Mouse (Mus musculus) embryo, embryonic 11.5 days (tissue): Measurements from ENCODE around the gene Sys1.

ENCODE experiments used
- DNase-seq: peaks from one replicate; pipeline ENCODE4 v3.0.0-alpha.2; 2012; ENCODE audit warnings: low read depth, low spot score

The Sys1 gene

DNA sequence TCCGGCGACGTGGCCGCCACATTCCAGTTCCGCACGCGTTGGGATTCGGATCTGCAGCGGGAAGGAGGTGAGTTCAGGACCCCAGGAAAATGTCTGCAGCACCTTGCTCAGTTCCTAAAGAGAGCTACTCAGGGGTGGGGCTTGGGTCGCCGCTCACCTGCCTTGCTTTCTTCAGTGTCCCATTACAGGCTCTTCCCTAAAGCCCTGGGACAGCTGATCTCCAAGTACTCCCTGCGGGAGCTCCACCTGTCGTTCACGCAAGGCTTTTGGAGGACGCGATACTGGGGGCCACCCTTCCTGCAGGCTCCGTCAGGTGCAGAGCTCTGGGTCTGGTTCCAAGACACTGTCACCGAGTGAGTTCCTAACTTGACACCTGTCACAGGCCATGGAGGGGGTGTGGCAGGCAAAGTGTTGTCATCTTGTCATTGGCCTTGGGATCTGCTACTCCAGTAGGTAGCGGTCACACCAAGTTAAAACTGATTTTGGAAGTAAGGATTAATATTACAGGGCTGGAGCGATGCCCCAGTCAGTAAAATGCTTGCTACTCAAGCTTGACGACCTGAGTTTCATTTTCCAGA, 41.0 kb downstream of the Sys1 start:
- no peak for DNase-seq

GRCm38 (mm10) chr2:164499317-164499716, 42.6 kb downstream of the Sys1 start:
- no peak for DNase-seq

DNA sequence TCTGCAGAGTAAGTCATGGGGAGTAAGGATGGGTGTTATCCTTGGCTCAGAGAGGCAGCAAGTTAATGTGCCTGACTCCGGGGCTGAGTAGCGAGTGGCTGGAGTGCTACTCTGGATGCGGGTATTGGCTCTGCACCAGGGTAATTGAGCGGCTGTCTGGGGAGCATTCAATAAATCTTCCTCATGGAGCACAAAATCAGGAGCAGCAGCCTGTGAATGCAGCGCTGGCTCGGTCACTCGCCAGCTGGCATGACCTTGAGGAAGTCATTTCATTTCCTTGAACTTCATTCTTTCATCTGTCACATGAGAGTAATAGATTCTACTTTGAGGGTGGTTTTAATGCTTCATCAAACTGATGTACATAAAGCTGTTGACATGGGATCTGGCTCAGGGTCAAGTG, 43.7 kb downstream of the Sys1 start:
- no peak for DNase-seq

DNA sequence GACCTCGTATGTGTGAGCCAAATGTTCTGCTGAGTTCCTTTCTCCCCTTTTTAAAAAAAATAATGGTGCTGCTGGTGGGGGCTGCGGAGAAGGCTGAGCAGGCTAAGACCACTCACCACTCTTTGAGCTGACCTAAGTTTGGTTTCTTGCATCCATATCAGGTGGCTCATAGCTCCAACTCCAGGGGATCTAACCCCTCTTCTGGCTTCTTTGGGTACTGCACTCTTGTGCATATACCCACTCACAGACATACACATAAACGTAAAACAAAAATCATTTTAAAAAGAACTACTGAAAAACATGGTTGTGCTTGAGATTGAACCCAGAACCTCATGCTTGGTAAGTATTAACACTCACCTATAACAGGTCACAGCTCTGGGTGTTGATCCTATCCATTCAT, 48.2 kb downstream of the Sys1 start:
- no peak for DNase-seq

- no peak for DNase-seq
Measured at GRCm38 (mm10) chr2:164505619-164506347, 49.0 kb downstream of the Sys1 start.

- DNase-seq, result no peak
Measured at GRCm38 (mm10) chr2:164507811-164508210, 51.0 kb downstream of the Sys1 start.

DNA sequence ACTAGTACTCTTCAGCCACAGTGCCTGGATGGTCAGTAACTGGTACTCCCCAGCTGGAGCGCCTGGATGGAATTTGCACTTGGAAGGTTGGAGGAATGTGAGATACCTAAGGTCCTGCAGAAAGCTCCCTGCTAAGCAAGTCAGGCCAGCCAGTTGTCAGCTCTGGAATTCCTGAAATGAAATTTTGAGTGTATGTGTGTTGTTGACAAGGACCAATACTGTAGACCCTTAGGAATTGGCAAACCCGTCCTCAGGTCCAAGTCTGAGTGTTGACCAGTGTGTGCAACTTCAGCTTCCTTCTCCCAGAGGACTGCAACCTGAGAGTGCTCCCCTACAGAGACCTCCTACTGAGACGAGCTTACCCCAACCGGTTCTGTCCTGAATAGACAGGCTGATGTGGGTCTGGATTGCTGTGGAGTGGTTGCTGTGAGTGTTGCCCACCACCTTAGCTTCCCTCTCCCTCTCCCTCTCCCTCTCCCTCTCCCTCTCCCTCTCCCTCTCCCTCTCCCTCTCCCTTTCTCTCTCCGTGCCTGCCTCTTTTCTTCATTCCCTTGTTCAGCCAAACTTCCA, 53.9 kb downstream of the Sys1 start:
- DNase-seq, result no peak

GRCm38 (mm10) chr2:164512121-164512909, 55.6 kb downstream of the Sys1 start:
- DNase-seq, result no peak

DNA sequence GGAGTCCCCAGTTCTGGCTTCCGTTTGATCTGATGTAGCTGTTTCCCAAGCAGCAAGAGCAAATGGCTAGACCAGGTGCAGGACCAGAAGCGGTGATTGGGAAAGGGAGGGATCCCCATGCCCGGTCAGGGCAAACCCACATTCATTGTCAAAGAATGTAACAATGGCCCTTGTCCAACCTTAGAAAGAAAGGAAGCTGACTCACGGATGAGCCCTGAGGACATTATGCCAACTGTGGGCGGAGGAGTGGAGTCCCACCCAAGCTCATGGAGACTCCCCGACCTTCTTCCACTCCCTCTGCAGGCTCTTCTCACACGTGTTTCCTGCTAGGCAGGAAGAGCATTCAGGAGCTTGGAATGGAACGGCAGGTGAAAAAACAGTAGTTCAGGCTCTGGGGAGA, 56.6 kb downstream of the Sys1 start:
- DNase-seq, result no peak

GRCm38 (mm10) chr2:164514916-164515315, 58.2 kb downstream of the Sys1 start:
- no peak for DNase-seq

DNA sequence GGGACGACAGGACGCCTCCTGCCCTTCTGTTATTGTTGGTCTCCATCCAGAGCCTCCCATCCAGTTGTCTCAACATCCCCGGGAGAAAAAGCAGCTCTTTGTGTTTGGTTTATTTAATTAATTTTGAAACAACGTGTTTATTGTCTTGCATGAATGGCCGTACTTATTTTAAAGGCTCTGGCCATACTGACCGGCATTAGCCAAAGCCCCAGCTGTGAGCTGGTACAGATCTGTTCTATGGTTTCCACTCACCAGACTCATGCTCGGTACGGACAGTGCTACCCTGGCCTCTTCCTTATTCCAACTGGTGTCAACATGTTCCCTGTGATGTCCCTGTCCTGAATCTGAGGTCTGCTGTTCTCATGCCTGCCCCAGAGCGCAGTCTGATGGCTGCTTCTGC, 59.1 kb downstream of the Sys1 start:
- DNase-seq, result no peak

DNA sequence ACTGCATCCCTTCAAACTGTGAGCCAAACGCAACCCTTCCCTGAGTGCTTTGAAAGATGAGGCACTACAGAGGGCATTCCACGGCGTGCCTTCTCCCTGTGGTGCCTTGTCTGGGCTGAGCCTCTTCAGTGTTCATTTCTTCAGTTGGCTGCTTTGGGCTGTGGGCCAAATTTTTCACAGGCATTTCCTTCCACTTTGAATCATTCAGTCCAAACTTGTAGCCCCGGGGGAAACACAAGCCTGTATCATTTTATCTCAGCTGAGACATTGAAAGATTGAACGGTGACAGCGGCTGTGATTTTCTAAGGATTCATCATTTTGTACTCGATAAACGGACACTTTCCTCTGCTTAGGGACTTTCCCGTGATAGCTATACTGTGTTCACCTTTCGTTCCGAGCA, 59.8 kb downstream of the Sys1 start:
- DNase-seq, result no peak

DNA sequence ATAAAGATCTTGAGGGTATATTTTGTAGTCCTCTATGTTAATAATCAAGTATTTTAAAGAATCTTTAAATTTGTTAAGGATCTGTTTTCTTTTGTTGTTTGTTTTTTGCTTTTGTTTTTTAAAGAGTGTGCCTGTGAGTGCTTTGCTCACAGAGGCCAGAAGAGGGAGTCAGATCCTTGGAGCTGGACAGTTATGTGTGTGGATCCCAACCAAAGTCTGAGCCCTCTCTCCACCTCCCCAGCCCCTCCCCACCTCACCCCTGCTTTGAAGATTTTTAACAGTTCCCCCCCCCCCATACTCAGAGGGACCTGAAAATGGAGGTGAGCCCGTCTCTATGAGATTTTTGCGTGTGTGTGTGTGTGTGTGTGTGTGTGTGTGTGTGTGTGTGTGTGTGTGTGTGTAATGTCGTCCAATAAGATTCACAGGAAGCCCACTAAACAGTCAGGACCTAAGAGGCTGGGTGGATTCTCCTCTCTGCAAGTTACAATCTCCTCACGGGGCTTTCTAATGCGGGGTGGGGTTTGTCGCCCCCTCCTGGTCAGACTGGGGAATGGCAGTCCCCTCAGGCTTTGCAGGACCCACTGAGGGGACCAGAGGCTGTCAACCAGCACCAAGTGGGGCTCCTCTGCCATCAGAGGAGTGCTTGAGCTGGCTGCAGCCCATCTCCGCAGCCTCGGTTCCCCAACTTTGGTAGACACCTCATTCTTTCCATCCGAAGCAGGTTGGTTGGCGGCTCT, 60.9 kb downstream of the Sys1 start:
- DNase-seq, result peak; percentile 35

DNA sequence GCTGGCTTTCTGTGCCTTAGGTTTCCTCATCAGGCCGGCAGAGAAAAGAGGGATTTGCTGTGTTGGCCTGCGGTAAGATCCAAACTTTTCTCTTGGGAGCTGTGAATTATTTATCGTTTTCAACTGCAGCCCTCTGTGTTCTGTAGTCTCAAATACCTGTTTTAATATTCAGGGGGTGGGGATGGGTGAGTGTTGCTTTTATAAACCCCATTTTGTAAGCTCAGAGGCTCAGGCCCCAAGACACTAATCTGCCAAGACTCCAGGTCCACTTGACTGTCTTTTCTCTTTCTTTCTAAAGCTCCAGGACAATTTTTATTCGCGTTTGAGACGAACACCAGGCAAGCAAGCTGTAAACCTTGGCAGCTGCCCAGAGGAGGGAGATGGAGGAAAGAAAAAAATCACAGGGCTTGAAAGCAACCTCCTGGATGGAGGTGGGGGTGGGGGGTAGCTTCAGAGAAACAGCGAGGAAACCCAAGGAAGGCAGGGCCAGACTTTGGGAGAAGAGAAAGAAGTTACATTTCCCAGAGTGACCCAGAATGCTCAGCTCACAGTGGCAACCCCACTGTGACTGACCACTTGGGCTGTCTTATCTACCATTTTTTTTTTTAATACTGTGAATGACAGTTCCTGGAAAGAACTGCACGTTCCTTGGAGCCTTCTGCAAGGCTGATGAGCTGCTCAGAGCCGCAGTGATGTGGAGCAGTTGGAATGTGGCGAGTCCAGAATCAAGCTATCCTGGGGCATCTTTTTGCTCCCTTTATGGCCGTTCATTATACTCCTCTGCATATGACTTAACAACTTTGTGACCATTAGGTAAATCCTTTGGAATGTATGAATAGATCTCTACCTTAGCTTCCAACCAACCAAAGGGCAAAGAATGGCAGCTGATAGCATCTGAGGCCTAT, 61.8 kb downstream of the Sys1 start:
- DNase-seq, result no peak

DNA sequence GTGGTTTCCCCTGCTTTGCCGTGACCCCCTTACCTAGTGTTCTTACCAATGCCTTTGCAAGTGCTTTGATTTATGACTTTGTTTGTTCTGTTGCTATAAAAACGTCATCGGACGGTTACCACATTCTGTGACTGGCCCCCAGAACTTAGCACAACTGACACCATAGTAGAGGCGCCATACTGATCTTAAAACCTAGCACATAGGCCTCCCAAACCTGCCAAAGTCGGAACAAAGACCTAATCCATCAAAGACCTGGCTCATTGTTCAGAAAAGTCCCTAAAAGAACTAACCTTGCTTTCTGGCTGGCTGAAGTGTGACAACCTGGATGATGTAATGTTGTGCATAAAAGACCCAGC, 62.4 kb downstream of the Sys1 start:
- no peak for DNase-seq

GRCm38 (mm10) chr2:164520782-164521181, 64.0 kb downstream of the Sys1 start:
- peak; percentile 19 for DNase-seq

DNA sequence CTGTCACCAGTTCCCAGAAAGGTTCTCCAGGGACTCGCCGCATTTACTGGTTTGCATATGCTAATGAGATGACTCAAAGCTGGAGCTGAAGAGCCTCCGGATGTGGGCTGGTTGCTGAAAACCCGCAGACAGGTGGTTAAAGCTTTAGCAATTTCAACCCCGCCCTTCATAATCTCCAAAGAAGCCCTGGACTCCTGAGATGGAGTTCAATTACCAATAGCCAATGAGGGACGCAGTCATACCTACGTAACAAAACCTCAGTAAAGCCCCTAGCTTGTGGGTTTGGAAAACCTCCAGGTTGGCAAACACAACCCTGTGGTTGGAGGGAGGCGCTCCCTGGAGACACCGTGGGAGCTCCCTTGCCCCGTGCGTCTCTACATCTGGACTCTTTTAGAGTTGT, 65.1 kb downstream of the Sys1 start:
- DNase-seq, result no peak

DNA sequence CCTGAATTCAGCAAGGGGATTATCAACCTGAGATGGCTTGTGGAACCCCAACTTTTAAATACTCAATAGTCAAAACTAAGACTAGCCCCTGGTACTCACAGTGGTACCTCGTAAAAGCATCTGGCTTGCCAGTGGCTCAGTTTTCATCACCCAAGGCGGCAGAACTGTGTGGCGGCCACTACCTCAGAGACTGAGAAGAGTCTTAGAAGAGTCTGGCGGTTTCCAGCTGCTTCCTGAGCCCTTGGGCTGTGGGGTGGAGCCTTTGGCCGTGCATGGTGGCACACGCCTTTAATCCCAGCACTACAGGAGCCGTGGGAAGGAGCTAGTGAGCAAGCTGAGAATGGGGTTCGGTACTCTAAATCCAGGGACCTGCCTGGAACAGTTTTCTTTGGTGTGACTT, 65.5 kb downstream of the Sys1 start:
- no peak for DNase-seq

DNA sequence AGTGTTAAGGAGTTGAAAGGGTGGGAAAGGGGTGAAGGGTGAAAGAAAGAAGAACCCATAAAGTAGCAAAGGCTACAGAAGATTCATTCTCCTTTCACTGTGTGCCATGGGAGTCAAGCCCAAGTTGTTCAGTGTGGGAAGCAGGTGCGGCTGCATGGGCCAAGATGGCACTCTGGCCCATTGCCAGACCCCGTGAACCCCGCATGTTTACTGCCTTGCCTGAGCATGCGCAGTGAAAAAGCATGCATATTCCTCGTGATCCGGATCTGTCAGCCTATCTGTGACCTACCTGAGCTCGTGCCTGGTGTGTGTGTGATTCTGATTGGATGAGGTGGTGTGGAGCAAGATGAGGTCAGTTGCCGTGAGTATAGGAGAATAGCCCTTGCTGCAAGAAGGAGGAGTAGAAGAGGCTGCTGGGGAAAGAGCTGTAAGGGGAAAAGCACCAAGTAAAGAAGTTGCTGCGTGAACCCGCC, 66.6 kb downstream of the Sys1 start:
- DNase-seq, result no peak

- DNase-seq, result no peak
Measured at GRCm38 (mm10) chr2:164528557-164528956, 71.8 kb downstream of the Sys1 start.
